Mouse (Mus musculus) hindbrain, embryonic 14.5 days (tissue): ENCODE results near the gene Qtrt1. TPM values are rescaled to one million over a fixed set of nuclear protein-coding genes. Genes with fewer than 3 reads are reported as not detected.
"Not testable (repeated sequence)": the region's sequence is repeated elsewhere in the genome, so short reads cannot be mapped to it uniquely, and the experiment has no call there.

ENCODE experiments used
- ATAC-seq: fragments of 200-750 bp; cut with Nextera tagmentation; 2 replicates; pipeline ENCODE4 v1.8.0; 2017; ENCODE audit warnings: moderate number of reproducible peaks, mild to moderate bottlenecking, moderate TSS enrichment, moderate library complexity; ENCODE audit not compliant: low FRiP score
- DNase-seq: peaks from one replicate; pipeline ENCODE4 v3.0.0-alpha.2; 2015; ENCODE audit warnings: low spot score
- H3K27ac ChIP-seq: fragments of 300-500 bp; sonication (generic); 2 replicates; pipeline ENCODE4 v1.5.1; 2014; ENCODE audit warnings: mild to moderate bottlenecking, moderate library complexity
- H3K27me3 ChIP-seq: fragments of 300-500 bp; sonication (generic); 2 replicates; pipeline ENCODE4 v1.6.1; 2014; ENCODE audit warnings: mild to moderate bottlenecking, low read length, mixed read lengths; ENCODE audit not compliant: control insufficient read depth, insufficient read depth
- H3K36me3 ChIP-seq: fragments of 300-500 bp; sonication (generic); replicated peaks from 2 replicates; pipeline ENCODE4 v1.6.1; 2014; ENCODE audit not compliant: control insufficient read depth, insufficient read depth
- H3K4me1 ChIP-seq: fragments of 300-500 bp; sonication (generic); replicated peaks from 2 replicates; pipeline ENCODE4 v1.6.1; 2014; ENCODE audit warnings: antibody characterized with exemption, low read length, mixed read lengths; ENCODE audit not compliant: control insufficient read depth, insufficient read depth
- H3K4me2 ChIP-seq: fragments of 300-500 bp; sonication (generic); replicated peaks from 2 replicates; pipeline ENCODE4 v1.6.1; 2014; ENCODE audit warnings: mild to moderate bottlenecking, moderate library complexity
- H3K4me3 ChIP-seq: fragments of 300-500 bp; sonication (generic); replicated peaks from 2 replicates; pipeline ENCODE4 v1.5.1; 2014; ENCODE audit warnings: mild to moderate bottlenecking, low read length
- H3K9ac ChIP-seq: fragments of 300-500 bp; sonication (generic); 2 replicates; pipeline ENCODE4 v1.6.1; 2014
- H3K9me3 ChIP-seq: fragments of 300-500 bp; sonication (generic); 2 replicates; pipeline ENCODE4 v1.6.1; 2016; ENCODE audit warnings: low read length; ENCODE audit not compliant: control insufficient read depth
- WGBS: fragments of 180-500 bp; shearing (Covaris S2); extraction: QIAGEN DNeasy Blood & Tissue Kit; methylation state at CpG from one replicate; pipeline ENCODE4 v1.1.7; 2014; 5-methylcytosine and 5-hydroxymethylcytosine counted together
- polyA plus RNA-seq: library from polyadenylated mRNA; unstranded; fragments of >200 nt; fragmentation: Nextera tagmentation; extraction: Ambion mirVana; gene quantifications from 2 replicates; pipeline ENCODE4 v1.2.1, GENCODE M21; 2014

The Qtrt1 gene
- polyA plus RNA-seq, 1 experiment from 2014 or later: 39.7 TPM

DNA sequence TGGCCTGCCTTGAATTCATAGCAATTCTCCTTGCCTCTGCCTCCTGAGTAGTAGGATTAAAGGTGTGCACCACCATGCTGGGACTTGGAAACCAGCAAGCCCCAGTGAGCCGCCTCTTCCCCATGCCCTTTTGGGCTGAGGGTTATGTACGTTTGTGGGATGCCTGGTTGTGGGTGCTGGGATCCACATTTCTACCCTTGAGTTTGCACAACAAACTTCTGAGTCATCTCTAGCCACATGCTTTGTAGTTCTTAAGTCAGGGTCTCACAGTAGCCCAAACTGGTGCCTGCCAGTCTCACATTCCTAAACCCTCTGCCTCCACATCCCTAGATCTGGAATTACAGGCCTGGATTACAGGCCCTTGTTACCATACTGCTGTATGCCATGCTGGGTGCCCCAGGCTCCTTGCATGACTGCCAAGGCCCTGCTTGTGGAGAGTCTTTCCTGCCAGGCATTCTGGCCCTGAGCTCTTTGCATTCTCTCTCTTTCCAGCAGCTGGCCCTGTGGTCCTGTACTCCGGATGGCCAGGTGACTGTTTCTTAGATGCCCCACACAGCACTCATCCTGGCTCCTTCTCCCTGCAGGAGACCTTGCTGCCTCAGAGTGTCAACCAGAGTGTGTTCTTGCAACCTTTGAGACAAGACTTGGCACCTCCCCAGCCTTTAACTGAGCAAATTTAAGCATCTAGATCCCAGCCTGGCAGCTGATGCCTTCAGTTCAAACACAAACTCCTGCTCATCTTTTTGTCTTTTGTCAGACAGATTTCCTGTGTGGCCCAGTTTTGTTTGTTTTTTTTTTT lies 52.3 kb downstream of the Qtrt1 start:
- H3K4me2 ChIP-seq: no peak overlapping the region
- no peaks in the 10 kb centered on the region for H3K9me3 ChIP-seq
- no peak for ATAC-seq
- 86% methylated on average over 3 of the region's 3 CpGs for WGBS
- no peak for DNase-seq
- H3K27ac ChIP-seq: no peak overlapping the region
- no peak overlapping the region for H3K4me3 ChIP-seq
- no peaks in the 10 kb centered on the region for H3K27me3 ChIP-seq
- no peaks in the 10 kb centered on the region for H3K4me1 ChIP-seq
- H3K9ac ChIP-seq: no peak overlapping the region
- peaks cover 46% of the 10 kb centered on the region for H3K36me3 ChIP-seq

DNA sequence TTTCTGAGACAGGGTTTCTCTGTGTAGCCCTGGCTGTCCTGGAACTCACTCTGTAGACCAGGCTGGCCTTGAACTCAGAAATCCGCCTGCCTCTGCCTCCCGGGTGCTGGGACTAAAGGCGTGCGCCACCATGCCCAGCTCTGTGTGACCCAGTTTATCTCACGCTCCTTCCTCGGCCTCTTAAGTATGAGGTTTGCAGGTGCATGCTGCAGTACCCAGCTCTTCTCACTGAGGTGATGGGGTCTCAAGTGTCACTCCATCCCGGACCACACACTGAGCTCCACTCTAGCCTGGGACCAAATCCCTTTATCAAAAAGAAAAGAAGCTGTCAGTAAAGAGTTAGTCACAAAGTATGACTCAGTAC lies 52.9 kb downstream of the Qtrt1 start:
- not testable (repeated sequence) for ATAC-seq, H3K9ac ChIP-seq, H3K27ac ChIP-seq, H3K4me3 ChIP-seq, DNase-seq, H3K9me3 ChIP-seq, H3K4me1 ChIP-seq, H3K4me2 ChIP-seq, H3K27me3 ChIP-seq
- WGBS: 96% methylated on average over 7 of the region's 7 CpGs
- peaks cover 47% of the 10 kb centered on the region for H3K36me3 ChIP-seq

DNA sequence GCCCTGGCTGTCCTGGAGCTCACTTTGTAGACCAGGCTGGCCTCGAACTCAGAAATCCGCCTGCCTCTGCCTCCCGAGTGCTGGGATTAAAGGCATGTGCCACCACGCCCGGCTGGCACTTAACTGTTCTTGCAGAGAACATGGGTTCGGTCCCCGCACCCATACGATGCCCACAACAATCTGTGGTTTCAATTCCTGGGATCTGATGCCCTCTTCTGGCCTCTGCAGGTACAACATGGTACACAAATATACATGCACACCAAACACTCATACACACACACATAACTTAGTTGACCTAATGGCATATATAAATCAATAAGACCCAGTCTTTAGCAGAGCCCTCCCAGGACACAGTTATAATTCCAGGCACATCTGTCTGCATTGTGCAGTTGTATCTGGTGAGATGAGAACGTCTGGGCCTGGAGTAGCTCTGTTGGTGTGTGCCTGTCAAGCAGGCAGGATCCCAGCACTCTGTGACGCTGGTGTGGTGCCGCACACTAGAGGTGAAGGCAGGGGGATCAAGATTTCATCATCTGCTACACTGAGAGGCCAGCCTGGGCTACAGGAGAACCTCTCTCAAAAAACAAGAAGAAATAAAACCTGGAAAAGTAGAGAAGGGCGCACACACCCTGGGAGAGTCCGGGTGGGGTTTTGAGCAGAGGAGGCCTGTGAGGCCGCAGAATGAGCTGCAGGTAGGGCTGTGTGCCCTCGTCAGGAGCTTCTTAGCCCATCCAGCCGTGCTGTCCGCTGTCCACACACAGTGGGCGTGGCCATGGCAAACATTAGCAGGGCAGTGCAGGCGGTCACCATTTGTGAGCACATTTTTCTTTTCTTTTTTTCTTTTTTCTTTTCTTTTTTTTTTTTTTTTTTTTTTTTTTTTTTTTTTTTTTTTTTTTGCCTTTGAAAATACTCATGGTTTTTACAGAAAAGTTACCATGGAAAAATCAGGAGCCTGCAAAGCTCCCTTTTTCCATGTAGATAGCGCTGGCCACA lies 57.7 kb downstream of the Qtrt1 start:
- H3K36me3 ChIP-seq: peaks cover 88% of the 10 kb centered on the region
- WGBS: 90% methylated on average over 20 of the region's 20 CpGs
- no peak for ATAC-seq

More for the DNA sequence above, 57.7 kb downstream of the Qtrt1 start:
- Histone ChIP-seq H3K9me3 (no peaks in the 10 kb centered on the region), H3K27ac (no peak overlapping the region), H3K9ac (no peak overlapping the region), H3K4me2 (no peak overlapping the region), H3K4me1 (no peaks in the 10 kb centered on the region), H3K4me3 (no peak overlapping the region), H3K27me3 (no peaks in the 10 kb centered on the region)
- no peak for DNase-seq

Other genes with a start within 250 kb of the Qtrt1 start
- 28.8 and 35.5 TPM in 2 replicates for gene Pde4a, start 246.1 kb upstream of the Qtrt1 start, polyA plus RNA-seq
- gene Keap1, start 172.5 kb upstream of the Qtrt1 start, polyA plus RNA-seq: 39.3 and 43.6 TPM in 2 replicates
- 3.9 and 4.1 TPM in 2 replicates for gene S1pr5, start 163.4 kb upstream of the Qtrt1 start, polyA plus RNA-seq
- 38.1 and 46.9 TPM in 2 replicates for gene Atg4d, start 146.5 kb upstream of the Qtrt1 start, polyA plus RNA-seq
- gene Kri1, start 123.9 kb upstream of the Qtrt1 start, polyA plus RNA-seq: 11.2 and 15.6 TPM in 2 replicates
- gene Cdkn2d, start 120.4 kb upstream of the Qtrt1 start, polyA plus RNA-seq: 107 and 112 TPM in 2 replicates
- gene Ap1m2, start 99.5 kb upstream of the Qtrt1 start, polyA plus RNA-seq: 1.8 and 2.2 TPM in 2 replicates
- 58.4 and 62.3 TPM in 2 replicates for gene Slc44a2, start 91.1 kb upstream of the Qtrt1 start, polyA plus RNA-seq
- gene Ilf3, start 44.0 kb upstream of the Qtrt1 start, polyA plus RNA-seq: 188 and 201 TPM in 2 replicates
- 58.3 and 60.7 TPM in 2 replicates for gene Dnm2, start 13.1 kb downstream of the Qtrt1 start, polyA plus RNA-seq
- 46.3 and 51.1 TPM in 2 replicates for gene Tmed1, start 98.4 kb downstream of the Qtrt1 start, polyA plus RNA-seq
- 0.99 and 2.0 TPM in 2 replicates for gene AB124611, start 114.3 kb downstream of the Qtrt1 start, polyA plus RNA-seq
- 37.0 and 41.3 TPM in 2 replicates for gene Carm1, start 135.1 kb downstream of the Qtrt1 start, polyA plus RNA-seq
- 74.0 and 83.0 TPM in 2 replicates for gene Timm29, start 180.9 kb downstream of the Qtrt1 start, polyA plus RNA-seq
- 17.2 and 18.7 TPM in 2 replicates for gene Yipf2, start 181.0 kb downstream of the Qtrt1 start, polyA plus RNA-seq
- gene Smarca4, start 204.3 kb downstream of the Qtrt1 start, polyA plus RNA-seq: 136 and 138 TPM in 2 replicates